Mouse (Mus musculus) WW6 (cell line): ENCODE results near the gene Pds5b.
"Not testable (repeated sequence)": the region's sequence is repeated elsewhere in the genome, so short reads cannot be mapped to it uniquely, and the experiment has no call there.

Source experiments
- DNase-seq: peaks from one replicate; pipeline ENCODE4 v3.0.0-alpha.2; 2013; ENCODE audit warnings: low read depth, low spot score

Pds5b gene

GRCm38 (mm10) chr5:150702714-150703113, 29.2 kb downstream of the Pds5b start:
- no peak for DNase-seq

GRCm38 (mm10) chr5:150706651-150707050, 33.1 kb downstream of the Pds5b start:
- DNase-seq: not testable (repeated sequence)

GRCm38 (mm10) chr5:150707181-150707580, 33.6 kb downstream of the Pds5b start:
- not testable (repeated sequence) for DNase-seq

- no peak for DNase-seq
Observed at GRCm38 (mm10) chr5:150711503-150711902, 38.0 kb downstream of the Pds5b start.

GRCm38 (mm10) chr5:150713431-150713830, 39.9 kb downstream of the Pds5b start:
- DNase-seq: no peak

GRCm38 (mm10) chr5:150717775-150718174, 44.2 kb downstream of the Pds5b start:
- peak; percentile 14 for DNase-seq

- no peak for DNase-seq
Observed at GRCm38 (mm10) chr5:150724641-150725040, 51.1 kb downstream of the Pds5b start.

GRCm38 (mm10) chr5:150737028-150737427, 63.5 kb downstream of the Pds5b start:
- not testable (repeated sequence) for DNase-seq

- DNase-seq: no peak
Observed at GRCm38 (mm10) chr5:150739311-150739710, 65.8 kb downstream of the Pds5b start.

- DNase-seq: no peak
Observed at GRCm38 (mm10) chr5:150740597-150740996, 67.1 kb downstream of the Pds5b start.

- no peak for DNase-seq
Observed at GRCm38 (mm10) chr5:150756623-150757022, 83.1 kb downstream of the Pds5b start.

GRCm38 (mm10) chr5:150772403-150772802, 98.9 kb downstream of the Pds5b start:
- DNase-seq: no peak

- DNase-seq: no peak
Observed at GRCm38 (mm10) chr5:150773083-150773482, 99.5 kb downstream of the Pds5b start.

- DNase-seq: no peak
Observed at GRCm38 (mm10) chr5:150788261-150788660, 114.7 kb downstream of the Pds5b start.

GRCm38 (mm10) chr5:150789039-150789438, 115.5 kb downstream of the Pds5b start:
- DNase-seq: no peak

- DNase-seq: no peak
Observed at GRCm38 (mm10) chr5:150794181-150794580, 120.6 kb downstream of the Pds5b start.

GRCm38 (mm10) chr5:150800056-150800455, 126.5 kb downstream of the Pds5b start:
- no peak for DNase-seq

- no peak for DNase-seq
Observed at GRCm38 (mm10) chr5:150814111-150814990, 140.8 kb downstream of the Pds5b start.

GRCm38 (mm10) chr5:150815400-150815799, 141.9 kb downstream of the Pds5b start:
- DNase-seq: no peak

GRCm38 (mm10) chr5:150816775-150817174, 143.2 kb downstream of the Pds5b start:
- no peak for DNase-seq

- DNase-seq: no peak
Observed at GRCm38 (mm10) chr5:150818041-150818440, 144.5 kb downstream of the Pds5b start.

- DNase-seq: no peak
Observed at GRCm38 (mm10) chr5:150818886-150819285, 145.3 kb downstream of the Pds5b start.

GRCm38 (mm10) chr5:150819520-150819919, 146.0 kb downstream of the Pds5b start:
- DNase-seq: no peak
